Mouse (Mus musculus): ENCODE results near the gene Nkapl. TPM values are rescaled to one million over a fixed set of nuclear protein-coding genes. Genes with fewer than 3 reads are reported as not detected.

Nkapl gene
- total and polyA plus RNA-seq, 3 experiments = 0.54 to 0.66 TPM; not detected in 1

DNA sequence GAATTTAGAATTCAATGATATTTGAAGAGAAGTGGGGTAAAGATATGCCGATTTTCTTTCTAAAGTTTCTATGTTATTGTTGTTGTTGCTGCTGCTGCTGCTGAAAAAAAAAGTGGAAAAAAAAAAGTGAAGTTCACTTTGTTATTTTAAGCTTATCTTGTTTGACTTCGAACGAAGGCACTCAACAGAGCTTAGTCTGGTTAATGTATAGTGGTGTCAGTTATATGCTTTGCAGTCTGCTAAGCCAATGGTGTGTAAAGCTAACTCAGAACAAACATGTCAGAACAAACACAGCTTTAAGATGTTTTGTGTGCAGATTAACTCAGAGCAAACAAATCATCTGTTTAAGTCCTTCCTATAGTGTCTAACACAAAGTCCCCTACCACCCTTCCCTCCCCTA is 14.2 kb downstream of the Nkapl start:
- DNase-seq (ENCODE audit: low spot score) = no peak
- Histone ChIP-seq H3K9me3 (replicated peaks) (no peaks in the 10 kb centered on the region), H3K36me3 (replicated peaks) (peaks cover 24% of the 10 kb centered on the region), H3K27me3 (ENCODE audit: insufficient read depth, low read length) (peaks cover 5% of the 10 kb centered on the region; the same call in 1 of the 2 replicates), H3K4me3 (ENCODE audit: low read depth, low read length) (no peak overlapping the region), H3K4me1 (ENCODE audit: insufficient read depth, low read depth, low read length) (peaks cover 14% of the 10 kb centered on the region)
- no peak for ATAC-seq (ENCODE audit: extremely low read depth, insufficient number of reproducible peaks, low FRiP score, poor library complexity, severe bottlenecking)
- no peak for TF ChIP-seq GATA2 (IDR thresholded peaks at IDR 0.05; ENCODE audit: borderline replicate concordance, low read depth, low read length)
- TF ChIP-seq GATA1 (IDR thresholded peaks at IDR 0.05; ENCODE audit: borderline replicate concordance, low read length) = no peak
- no peak for TF ChIP-seq CTCF (IDR thresholded peaks at IDR 0.05; ENCODE audit: low read depth, low read length)
- TF ChIP-seq TAL1 (conservative IDR thresholded peaks at IDR 0.05; ENCODE audit: low read depth, low read length) = no peak
- no peak for TF ChIP-seq POLR2AphosphoS5 (IDR thresholded peaks at IDR 0.05; ENCODE audit: insufficient replicate concordance, low read depth, low read length)

DNA sequence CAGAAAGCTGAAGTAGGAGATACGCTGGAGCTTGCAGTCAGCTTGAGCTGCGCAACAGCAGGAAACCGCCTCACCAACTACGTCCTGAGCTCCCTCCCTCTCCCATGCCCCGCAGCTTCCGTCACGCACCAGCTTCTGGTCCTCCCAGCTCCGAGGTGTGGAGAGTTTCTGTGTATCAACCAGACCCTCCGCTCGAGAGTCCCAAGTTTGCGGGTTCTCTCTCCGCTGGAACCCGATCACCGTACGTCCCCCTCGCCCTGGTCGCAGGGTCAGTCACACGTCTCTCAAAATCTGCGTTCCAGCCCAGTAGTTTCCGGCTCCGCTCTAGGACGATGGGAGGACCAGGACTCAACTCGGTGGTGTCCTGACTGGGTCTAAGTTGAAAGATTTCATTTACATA is 14.9 kb downstream of the Nkapl start, which contains the start of gene Zscan26:
Gene Zscan26, minus strand, starts transcription at position 282 of the 400 bp plus-strand sequence.
- H3K4me3 ChIP-seq (ENCODE audit: low read depth, low read length) = peak within 1 kb of the TSS; percentile 75
- peaks cover 31% of the 10 kb centered on the region for H3K36me3 ChIP-seq (replicated peaks)
- DNase-seq (ENCODE audit: low spot score) (peak; percentile 63), ATAC-seq (ENCODE audit: extremely low read depth, insufficient number of reproducible peaks, low FRiP score, poor library complexity, severe bottlenecking) (peak; percentile 79)
- H3K27me3 ChIP-seq (ENCODE audit: insufficient read depth, low read length) = peaks cover 5% of the 10 kb centered on the region; the same call in 1 of the 2 replicates
- H3K9me3 ChIP-seq (replicated peaks) = no peaks in the 10 kb centered on the region
- H3K4me1 ChIP-seq (ENCODE audit: insufficient read depth, low read depth, low read length) = peaks cover 14% of the 10 kb centered on the region
- TF ChIP-seq GATA1 (IDR thresholded peaks at IDR 0.05; ENCODE audit: borderline replicate concordance, low read length) (no peak), POLR2AphosphoS5 (IDR thresholded peaks at IDR 0.05; ENCODE audit: insufficient replicate concordance, low read depth, low read length) (no peak), TAL1 (conservative IDR thresholded peaks at IDR 0.05; ENCODE audit: low read depth, low read length) (no peak), GATA2 (IDR thresholded peaks at IDR 0.05; ENCODE audit: borderline replicate concordance, low read depth, low read length) (no peak), CTCF (IDR thresholded peaks at IDR 0.05; ENCODE audit: low read depth, low read length) (no peak)

DNA sequence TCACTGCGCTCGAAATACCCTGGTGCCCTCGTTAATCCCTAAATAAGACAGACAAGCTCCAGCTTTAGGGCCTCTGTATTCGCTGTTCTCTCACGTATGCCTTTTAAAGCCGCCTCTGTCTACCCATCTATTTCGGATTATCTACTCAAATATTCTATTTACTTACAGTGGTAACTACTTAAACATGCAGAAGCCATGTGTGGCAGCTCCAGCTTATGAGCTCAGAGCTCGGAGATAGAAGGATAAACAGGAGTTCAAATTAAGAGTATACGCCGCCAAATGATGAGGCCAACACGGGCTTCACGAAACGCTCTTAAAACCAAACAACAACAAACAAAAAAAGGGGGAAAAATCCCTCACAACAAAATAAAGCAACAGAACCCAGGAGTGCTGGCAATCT is 15.3 kb downstream of the Nkapl start:
- Histone ChIP-seq H3K27me3 (ENCODE audit: insufficient read depth, low read length) (peaks cover 5% of the 10 kb centered on the region; the same call in 1 of the 2 replicates), H3K4me1 (ENCODE audit: insufficient read depth, low read depth, low read length) (peaks cover 14% of the 10 kb centered on the region), H3K4me3 (ENCODE audit: low read depth, low read length) (peak overlapping the region; percentile 75), H3K36me3 (replicated peaks) (peaks cover 35% of the 10 kb centered on the region), H3K9me3 (replicated peaks) (no peaks in the 10 kb centered on the region)
- DNase-seq (ENCODE audit: low spot score) (no peak), ATAC-seq (ENCODE audit: extremely low read depth, insufficient number of reproducible peaks, low FRiP score, poor library complexity, severe bottlenecking) (no peak)
- TF ChIP-seq POLR2AphosphoS5 (IDR thresholded peaks at IDR 0.05; ENCODE audit: insufficient replicate concordance, low read depth, low read length) (no peak), CTCF (IDR thresholded peaks at IDR 0.05; ENCODE audit: low read depth, low read length) (no peak), GATA1 (IDR thresholded peaks at IDR 0.05; ENCODE audit: borderline replicate concordance, low read length) (no peak), GATA2 (IDR thresholded peaks at IDR 0.05; ENCODE audit: borderline replicate concordance, low read depth, low read length) (no peak), TAL1 (conservative IDR thresholded peaks at IDR 0.05; ENCODE audit: low read depth, low read length) (no peak)

DNA sequence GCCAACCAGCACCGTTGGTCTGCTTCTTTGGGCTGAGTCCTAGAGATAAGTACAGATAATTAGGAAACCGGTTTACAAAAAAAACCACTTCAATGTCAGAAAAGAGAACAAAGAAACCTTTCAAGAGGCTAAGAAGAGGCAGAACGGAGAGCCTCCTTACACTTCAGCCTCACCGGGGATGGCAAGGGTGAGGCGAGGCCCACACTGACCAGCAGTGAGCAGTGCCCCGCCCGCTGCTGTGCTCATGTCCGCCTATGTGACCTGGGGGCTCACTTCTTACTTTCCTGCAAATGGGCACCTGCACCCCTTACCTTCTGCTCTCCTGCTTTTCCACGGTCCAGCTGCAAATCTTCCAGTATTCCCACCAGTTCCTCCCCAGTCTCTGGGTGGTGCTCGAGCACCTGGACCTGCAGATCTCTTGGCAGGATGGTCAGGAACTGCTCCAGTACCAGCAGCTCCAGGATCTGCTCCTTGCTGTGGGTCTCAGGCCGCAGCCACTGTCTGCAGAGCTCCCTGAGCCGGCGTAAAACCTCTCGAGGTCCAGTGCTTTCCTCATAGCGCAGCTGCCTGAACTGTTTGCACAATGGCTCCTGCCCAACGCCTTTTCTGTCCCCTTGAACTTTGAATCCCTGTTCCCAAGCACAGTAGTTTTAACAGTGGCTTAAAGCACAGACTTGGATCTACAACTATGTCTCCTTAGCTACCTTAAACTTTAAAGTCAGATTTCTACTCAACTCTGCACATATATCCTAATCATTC is 20.3 kb downstream of the Nkapl start:
- no peaks in the 10 kb centered on the region for H3K27me3 ChIP-seq (ENCODE audit: insufficient read depth, low read length)
- H3K36me3 ChIP-seq (replicated peaks) = peaks cover 83% of the 10 kb centered on the region
- no peak overlapping the region for H3K4me3 ChIP-seq (ENCODE audit: low read depth, low read length)
- no peak for DNase-seq (ENCODE audit: low spot score)
- TF ChIP-seq GATA2 (IDR thresholded peaks at IDR 0.05; ENCODE audit: borderline replicate concordance, low read depth, low read length) (no peak), POLR2AphosphoS5 (IDR thresholded peaks at IDR 0.05; ENCODE audit: insufficient replicate concordance, low read depth, low read length) (no peak), GATA1 (IDR thresholded peaks at IDR 0.05; ENCODE audit: borderline replicate concordance, low read length) (no peak), CTCF (IDR thresholded peaks at IDR 0.05; ENCODE audit: low read depth, low read length) (no peak), TAL1 (conservative IDR thresholded peaks at IDR 0.05; ENCODE audit: low read depth, low read length) (no peak)
- ATAC-seq (ENCODE audit: extremely low read depth, insufficient number of reproducible peaks, low FRiP score, poor library complexity, severe bottlenecking) = no peak
- peaks cover 9% of the 10 kb centered on the region for H3K4me1 ChIP-seq (ENCODE audit: insufficient read depth, low read depth, low read length)
- H3K9me3 ChIP-seq (replicated peaks) = no peaks in the 10 kb centered on the region

DNA sequence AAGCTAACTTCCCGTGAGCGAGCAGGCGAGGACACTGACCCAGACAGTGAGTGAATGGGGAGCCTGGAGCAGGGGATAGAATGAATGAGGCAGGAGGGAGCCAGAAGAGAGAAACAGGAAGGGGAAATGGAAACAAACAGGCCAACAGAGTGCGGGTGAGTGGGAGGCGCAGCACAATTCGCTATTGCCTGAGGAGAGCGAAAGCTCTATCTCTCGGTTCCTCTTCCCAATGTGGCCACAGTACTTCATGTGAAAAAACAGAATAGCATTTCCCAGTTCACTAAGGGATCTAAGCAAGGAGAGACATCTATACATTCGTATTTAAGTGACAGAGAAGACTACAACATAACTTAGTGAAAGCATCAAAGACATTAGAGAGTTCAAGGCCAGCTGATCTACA is 21.5 kb downstream of the Nkapl start:
- no peak overlapping the region for H3K4me3 ChIP-seq (ENCODE audit: low read depth, low read length)
- ATAC-seq (ENCODE audit: extremely low read depth, insufficient number of reproducible peaks, low FRiP score, poor library complexity, severe bottlenecking) = no peak
- no peak for DNase-seq (ENCODE audit: low spot score)
- H3K36me3 ChIP-seq (replicated peaks) = peaks cover 86% of the 10 kb centered on the region
- no peak for TF ChIP-seq GATA2 (IDR thresholded peaks at IDR 0.05; ENCODE audit: borderline replicate concordance, low read depth, low read length)
- TF ChIP-seq TAL1 (conservative IDR thresholded peaks at IDR 0.05; ENCODE audit: low read depth, low read length) = no peak
- no peaks in the 10 kb centered on the region for H3K27me3 ChIP-seq (ENCODE audit: insufficient read depth, low read length)
- H3K9me3 ChIP-seq (replicated peaks) = no peaks in the 10 kb centered on the region
- H3K4me1 ChIP-seq (ENCODE audit: insufficient read depth, low read depth, low read length) = 0 out of 2 replicates have a peak, but pooled peaks cover 2% of the 10 kb centered on the region

DNA sequence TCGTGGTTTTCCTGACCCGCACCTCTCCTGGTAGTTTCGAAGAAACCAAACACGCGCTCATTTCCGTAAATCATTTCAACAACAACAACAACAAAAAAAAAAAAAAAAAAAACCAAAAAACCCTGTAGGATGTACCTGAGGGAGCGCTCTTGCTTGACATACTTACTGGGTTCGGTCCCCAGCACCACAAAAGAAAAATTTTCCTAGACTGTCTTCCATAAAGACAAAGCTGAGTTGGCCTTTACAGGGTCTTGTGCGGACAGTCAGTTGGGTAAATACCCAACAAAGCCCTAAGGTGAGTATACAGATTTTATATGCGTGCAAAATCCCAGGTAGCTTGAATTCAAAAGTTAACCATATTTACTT is 27.1 kb downstream of the Nkapl start:
- DNase-seq (ENCODE audit: low spot score) (no peak), ATAC-seq (ENCODE audit: extremely low read depth, insufficient number of reproducible peaks, low FRiP score, poor library complexity, severe bottlenecking) (no peak)
- Histone ChIP-seq H3K9me3 (replicated peaks) (no peaks in the 10 kb centered on the region), H3K4me1 (ENCODE audit: insufficient read depth, low read depth, low read length) (peaks cover 11% of the 10 kb centered on the region), H3K4me3 (ENCODE audit: low read depth, low read length) (peak overlapping the region; percentile 70), H3K36me3 (replicated peaks) (peaks cover 36% of the 10 kb centered on the region), H3K27me3 (ENCODE audit: insufficient read depth, low read length) (no peaks in the 10 kb centered on the region)
- no peak for TF ChIP-seq POLR2AphosphoS5 (IDR thresholded peaks at IDR 0.05; ENCODE audit: insufficient replicate concordance, low read depth, low read length)
- no peak for TF ChIP-seq CTCF (IDR thresholded peaks at IDR 0.05; ENCODE audit: low read depth, low read length)
- TF ChIP-seq GATA1 (IDR thresholded peaks at IDR 0.05; ENCODE audit: borderline replicate concordance, low read length) = no peak
- TF ChIP-seq TAL1 (conservative IDR thresholded peaks at IDR 0.05; ENCODE audit: low read depth, low read length) = no peak
- TF ChIP-seq GATA2 (IDR thresholded peaks at IDR 0.05; ENCODE audit: borderline replicate concordance, low read depth, low read length) = no peak

Data from G1E (cell line).